Mouse (Mus musculus) erythroid progenitor cell, adult 5-6 weeks (primary cell): ENCODE results near the gene Add1. TPM values are rescaled to one million over a fixed set of nuclear protein-coding genes. Genes with fewer than 3 reads are reported as not detected.

Experiments
- ATAC-seq: replicated peaks from 2 replicates; pipeline ENCODE4 v1.8.0; 2016; ENCODE audit warnings: moderate number of reproducible peaks, mild to moderate bottlenecking, moderate TSS enrichment, inconsistent platforms; ENCODE audit not compliant: poor library complexity, low FRiP score, severe bottlenecking
- total RNA-seq, 2 experiments: library from RNA; stranded (forward) in 1 of 2; stranded (reverse) in 1 of 2; fragments of 150-400 nt in 1 of 2; fragments of 186-747, 209-891 nt in 1 of 2; gene quantifications; 2 replicates each; pipeline versions ENCODE4 v1.2.3 to v1.2.4; 2015 to 2017; ENCODE audit warnings: low replicate concordance in 2 of 2

Add1 gene
- total RNA-seq, 2 experiments from 2014 or later: 547 to 1,003 TPM

DNA sequence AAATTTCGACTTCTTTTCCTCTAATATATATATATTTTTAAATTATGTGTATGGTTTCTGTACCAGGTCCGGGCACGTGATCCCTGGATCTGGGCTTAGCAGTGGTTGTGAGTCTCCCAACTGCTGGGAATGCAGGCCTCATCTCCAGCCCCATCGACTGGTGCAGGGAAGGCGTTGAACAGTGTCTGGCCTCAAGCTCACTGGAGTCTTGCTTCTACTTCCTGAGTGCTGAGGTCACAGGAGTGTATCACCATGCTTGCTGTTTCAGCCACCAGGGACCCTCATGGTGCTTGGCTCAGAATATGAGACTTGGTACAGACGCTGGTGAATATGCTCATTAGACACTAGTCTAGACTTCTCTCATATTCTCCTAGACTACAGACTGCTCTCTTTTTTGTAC is 19.2 kb downstream of the Add1 start:
- no peak for ATAC-seq

DNA sequence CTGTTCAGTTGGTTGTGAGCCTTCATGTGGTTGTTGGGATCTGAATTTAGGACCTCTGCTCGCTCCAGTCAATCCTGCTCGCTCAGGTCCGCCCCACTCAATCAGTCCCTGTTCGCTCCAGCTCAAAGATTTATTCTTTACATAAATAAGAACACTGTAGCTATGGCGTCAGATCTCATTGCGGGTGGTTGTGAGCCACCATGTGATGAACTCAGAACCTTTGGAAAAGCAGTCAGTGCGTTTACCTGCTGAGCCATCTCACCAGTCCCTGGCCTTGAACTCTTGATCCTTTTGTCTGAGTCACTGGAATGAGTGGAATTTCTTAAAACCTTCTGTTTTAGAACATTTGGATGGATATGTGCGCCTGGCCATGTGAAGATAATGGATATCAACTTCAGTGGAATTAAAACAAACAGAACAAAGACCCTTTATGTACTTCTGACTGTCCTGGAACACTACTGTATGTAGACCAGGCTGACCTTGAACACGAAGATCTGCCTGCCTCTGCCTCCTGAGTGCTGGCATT is 19.8 kb downstream of the Add1 start:
- ATAC-seq: no peak

DNA sequence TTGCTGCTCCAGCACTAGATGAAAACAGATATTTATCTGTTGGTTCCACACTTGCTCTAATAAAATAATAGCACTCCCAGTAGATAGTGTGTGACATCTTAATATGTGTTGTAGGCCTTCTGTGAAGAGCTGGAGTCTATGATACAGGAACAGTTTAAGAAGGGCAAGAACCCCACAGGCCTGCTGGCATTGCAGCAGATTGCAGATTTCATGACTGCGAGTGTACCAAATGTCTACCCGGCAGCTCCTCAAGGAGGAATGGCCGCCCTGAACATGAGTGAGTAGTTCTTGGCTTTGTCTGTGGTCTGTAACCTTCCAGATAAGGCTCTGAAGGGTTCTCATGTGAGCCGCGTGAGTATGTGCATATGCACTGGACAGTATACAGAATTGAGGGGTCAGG is 31.1 kb downstream of the Add1 start:
- no peak for ATAC-seq

DNA sequence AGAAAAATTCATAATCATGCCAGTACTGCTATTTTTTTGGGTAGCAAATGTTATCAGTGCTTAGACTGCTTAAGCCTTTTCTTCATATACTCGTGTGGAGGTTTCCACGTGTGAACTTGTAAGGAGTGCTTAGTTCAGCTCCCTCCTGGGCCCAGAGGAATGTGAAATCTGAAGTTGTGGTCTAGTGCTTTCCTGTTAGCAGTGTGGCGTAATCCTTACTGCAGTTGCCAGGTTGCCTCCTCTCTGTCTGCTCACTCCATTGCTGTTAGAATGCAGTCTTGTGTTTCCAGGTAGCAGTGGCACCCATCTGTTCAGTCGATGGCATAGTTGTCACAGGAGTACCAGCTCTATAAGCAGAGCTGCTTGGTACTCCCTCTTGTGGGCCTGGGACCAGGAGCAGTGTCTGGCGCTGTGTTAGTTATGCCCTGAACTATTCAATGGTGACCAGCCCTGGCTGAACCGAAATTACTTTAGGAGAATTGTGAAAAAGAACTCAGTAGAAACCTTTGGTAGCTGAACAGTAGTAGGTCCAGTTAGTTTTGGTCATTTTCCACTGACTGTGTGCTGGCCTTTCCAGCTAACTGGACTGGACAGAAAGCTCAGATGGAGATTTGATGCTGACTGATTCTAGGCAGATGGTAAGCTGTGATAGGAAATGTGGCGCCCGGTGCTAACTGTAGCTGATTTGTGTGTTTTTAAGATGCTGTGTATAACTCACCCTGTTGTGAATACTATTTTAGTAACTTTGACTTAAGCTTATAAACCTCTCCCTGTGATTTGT is 33.8 kb downstream of the Add1 start:
- ATAC-seq: no peak

DNA sequence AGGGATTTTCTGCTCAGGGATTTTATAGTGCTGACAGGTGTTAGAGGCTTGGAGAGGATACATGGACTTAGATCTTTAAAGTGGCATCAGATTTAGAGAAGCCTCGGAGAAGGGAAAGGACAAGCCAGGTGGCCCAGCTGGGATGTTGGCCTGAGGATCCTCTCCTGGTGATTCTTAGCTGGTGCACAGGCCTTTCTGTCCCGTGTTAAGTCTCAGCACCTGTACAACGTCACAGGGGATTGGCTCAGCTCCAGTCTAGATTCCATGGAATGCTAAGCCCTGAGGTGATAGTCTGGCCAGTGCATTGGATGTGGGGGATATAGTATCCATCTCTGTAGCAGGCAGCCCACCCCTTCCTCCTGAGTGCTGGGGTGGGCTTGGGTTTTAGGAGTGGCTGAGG is 34.8 kb downstream of the Add1 start:
- ATAC-seq: no peak

DNA sequence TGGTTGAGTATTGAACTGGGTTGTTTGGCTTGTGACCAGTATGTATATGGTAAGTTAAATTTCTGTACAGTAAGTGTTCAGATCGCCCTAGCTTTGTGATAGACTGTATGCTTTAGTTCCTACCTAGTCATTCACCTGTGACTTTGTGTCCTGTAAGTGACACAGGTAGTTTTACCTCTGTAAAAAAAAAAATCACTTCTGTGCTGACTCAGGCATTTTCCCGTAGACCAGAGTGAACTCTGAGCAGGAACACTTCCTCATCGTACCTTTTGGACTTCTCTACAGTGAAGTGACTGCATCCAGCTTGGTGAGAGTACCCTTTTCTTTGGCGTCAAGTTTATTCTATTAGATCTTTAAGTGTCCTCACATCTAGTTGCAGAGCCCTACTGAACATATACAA is 36.5 kb downstream of the Add1 start:
- no peak for ATAC-seq

DNA sequence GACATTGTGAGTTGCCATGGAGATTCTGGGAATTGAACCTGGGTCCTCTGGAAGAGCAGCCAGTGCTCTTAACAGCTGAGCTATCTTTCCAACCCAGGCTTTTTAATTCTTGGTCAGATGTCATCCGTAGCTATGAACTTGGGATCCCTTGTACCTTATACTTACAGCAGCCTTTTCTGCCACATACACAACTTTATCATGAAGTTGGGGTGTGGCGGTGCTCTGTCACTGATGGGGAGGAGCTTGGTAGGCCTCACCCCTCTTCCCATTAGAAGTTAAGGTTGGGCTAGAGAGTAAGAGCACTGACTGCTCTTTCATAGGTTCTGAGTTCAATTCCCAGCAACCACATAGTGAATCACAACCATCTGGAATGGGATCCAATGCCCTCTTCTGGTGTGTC is 59.5 kb downstream of the Add1 start:
- ATAC-seq: peak; percentile 56

DNA sequence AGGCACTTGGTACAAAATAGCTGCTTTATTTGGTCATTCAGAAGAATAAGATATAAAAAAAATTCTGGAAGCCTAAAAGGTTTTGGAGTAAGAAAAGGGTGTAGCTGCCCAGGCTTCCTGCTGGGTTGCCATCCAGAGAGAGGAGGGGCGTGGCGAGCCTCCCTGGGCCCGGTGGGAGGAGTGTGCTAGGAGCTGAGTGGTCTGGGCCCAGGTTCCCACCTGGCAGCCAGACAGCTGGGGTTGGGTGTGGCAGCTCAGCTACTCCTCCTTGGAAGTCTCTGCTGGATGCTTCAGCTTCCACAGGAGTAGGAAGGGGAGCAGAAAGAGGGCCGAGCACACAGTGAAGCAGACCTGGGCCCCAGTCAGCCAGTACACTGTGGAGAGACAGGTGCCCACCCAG is 60.2 kb downstream of the Add1 start:
- no peak for ATAC-seq

DNA sequence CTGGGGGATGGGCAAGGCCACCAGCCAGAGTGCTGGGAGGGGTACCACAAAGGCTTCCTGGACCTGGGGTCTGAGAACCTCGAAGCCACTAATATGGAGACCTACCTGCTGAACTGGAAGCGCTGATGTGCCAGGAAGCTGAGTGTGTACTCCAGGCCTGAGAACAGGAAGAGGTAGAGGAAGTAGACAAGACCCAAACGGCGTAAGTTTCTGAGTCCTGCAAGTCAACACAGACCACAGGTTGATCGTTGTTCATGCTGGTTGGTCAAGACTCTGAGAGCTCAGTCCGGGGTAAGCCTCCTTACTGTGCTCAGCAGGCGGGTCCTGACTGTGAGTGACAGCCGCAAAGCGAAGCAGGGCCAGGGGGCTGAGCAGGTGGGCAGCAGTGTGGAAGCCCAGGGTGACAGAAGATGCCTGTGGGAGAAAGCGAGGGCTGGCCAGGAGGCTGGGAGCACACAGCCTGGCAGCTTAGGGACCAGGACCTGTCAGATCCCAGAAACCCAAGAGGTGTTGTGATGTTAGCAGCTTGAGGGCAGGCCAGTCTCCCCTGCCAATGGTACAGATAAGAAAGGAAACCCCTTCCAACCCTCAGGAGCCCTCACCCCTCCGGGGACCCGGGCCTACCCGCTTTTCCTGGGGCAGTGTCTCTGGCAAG is 61.4 kb downstream of the Add1 start:
- no peak for ATAC-seq

DNA sequence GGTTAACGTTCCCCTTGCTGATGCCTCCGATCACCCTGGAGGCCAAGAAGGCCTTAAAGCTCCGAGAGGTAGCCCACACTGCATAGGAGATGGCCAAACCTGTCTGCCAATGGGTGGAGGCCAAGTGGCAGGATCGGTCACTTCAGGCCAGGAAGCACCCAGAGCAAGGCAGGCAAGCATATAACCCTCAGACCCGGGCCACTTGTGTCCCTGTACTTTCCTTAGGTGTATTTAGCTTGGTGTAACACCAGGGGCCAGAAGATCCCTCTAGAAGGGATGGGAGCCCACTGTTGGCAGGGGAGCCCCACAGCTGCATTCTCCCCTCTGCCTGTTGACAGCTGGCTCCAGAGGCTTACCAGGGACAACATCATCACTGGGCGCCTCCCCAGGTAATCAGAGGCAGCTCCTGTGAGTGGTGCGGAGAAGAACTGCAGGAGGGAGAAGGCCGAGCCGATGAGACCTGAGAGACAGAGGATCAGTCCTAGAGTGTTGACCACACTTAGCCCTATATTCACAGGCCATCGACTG is 62.3 kb downstream of the Add1 start:
- no peak for ATAC-seq

DNA sequence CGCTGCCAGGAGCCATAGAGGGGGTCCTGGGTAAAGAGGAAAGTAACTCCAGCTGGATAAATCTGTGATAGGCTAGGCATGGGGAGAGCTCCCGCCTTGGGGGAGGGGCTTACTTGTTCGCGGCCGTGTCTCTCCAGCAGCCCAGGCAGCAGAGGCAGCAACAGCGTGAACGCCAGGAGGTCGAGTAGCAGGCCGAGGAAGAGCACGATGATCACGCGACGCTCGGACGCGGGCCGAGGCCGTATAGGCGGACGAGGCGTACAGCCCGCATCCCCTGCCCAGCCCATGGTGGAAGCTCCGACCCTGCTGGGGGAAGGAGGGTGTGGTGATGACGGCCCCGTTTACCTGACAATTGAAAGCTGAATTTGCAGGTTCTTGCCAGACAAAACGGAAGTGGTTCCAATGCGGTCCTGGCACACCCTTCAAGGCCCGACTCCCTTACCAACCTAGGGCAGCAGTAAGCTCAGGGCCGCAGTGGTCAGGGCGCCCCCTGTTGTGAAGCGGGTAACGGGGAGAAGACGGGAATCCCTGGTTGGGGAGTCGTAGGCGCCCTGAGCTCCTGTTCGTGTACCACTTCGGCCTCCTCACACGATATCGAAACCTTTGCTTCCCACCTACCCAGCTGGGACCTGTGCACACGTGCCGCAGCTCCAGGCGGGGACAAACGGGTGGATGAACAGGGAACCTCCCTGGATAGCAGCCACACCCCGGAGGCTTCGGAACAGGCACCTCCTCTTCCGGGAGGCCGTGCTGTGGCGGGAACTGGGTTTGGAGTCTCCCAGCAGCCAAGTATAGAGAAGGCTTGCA is 63.2 kb downstream of the Add1 start, which contains the start of gene Mfsd10:
Mfsd10 (minus strand) TSS at position 732 of the 807 bp plus-strand sequence.
- ATAC-seq: peak; percentile 86

DNA sequence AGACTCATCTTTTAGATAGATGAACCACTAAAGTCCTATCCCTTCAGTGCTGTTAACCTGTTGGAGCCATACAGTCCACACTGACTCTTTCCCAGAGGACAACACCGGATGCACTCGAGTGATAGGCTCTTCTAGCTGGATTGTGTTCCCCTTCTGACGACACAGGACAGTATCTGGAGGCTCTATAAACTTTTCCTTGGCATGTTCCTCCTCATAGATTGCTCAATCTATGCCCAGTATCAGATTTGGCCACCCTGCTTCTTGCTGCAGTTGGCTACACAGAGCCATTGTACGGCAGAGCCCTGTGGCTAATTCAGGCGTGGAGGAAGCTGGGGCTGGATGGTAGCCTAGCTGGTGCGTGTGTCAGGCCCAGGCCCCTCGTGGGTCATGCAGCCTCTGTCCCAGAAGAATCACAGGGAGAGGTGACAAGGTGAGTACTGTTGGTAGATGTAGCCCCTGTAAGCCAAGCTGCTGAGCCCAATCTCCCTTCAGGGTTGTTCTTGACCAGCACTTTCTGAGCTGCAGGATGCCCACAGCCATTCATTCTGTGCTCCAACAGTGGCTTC is 64.2 kb downstream of the Add1 start:
- no peak for ATAC-seq

DNA sequence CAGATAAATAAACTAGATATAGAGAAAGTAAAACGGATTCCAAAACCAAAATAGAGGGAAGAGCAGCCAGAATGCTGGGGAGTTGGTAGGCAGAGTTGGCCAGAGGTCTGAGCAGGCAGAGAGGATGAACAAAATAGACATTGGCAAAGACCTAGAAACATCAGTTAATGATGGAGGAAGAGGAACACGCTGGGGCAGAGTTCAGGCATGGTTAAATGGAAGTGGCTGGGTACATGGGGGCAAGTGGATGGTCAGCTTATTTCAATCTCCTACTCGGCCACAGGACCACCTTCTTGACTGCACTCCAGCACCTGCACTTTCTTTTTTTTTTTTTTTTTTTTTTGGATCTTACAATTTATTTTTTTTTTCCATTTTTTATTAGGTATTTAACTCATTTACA is 68.5 kb downstream of the Add1 start:
- ATAC-seq: no peak

DNA sequence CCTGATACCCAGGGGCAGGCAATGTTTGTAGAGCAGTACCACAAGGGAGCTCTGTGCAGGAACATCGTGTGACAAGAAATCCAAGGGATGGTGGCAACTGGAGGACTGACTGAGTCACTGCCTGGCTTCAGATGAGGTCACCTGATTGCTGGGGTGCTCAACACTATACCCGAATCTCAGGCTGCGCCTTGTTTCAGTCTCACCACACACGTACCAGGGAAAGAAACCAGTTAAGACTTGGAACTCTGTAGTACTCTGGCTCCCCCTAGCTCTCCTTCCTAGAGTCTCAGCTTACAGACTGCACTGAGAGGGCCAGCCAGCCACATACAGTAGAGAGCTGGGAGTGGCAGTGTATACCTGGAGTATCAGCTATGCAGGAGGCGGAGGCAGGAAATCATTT is 69.5 kb downstream of the Add1 start:
- peak; percentile 82 for ATAC-seq

DNA sequence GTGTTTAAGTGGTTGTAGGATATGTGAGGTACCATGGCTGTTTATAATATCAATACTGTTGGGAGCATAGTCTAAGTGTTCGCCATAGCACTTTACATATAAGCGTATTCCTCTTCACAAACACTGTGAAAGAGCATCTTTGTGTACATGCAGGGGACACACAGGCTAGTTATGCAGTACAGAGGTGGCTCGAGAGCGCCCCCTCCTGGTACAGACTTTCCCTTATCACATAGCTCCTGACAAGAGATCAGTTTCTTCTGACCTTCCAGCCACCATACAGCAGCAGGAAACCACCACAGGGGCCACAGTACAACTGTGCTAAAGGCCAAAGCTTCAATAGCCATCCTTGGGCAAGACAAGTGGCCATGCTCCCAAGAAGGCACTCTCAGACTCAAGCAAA is 74.1 kb downstream of the Add1 start:
- peak; percentile 73 for ATAC-seq

DNA sequence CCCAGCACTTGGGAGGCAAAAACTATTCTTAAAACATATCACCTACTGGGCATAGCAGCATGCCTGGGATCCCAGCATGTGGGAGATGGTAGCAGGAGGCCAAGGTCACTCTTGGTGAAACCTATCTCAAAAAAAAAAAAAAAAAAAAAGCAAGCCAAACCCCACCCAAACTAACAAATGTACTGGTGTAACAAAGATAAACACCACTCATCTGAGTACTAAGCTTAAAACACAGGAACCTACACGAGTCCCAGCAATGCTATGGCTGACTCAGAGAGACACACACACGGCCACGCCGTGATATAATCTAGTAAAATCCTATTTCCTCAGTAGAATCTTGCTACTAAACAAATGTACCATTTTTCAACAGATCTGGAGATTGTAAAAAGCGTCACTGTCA is 79.5 kb downstream of the Add1 start:
- 0 out of 2 replicates have a peak, but pooled peaks have one; percentile 41 for ATAC-seq

DNA sequence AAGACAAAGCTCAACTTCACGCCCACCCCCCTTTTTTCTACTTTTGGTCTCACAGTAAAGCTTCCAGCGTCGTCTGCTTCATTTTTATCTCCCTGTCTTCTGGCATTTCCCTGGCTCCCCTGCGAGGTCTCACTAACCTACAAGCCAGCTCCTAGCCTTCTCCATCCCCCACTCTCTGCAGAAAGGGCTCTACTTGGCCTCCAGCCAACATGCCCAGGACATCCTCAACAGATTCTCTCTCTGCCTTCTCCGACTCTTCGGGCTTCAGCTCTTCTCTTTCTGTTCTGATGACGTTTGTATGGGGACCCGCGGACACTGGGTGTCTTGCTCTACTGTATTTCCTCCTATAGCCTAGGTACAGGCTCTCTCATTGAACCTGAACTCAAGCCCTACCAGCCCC is 81.4 kb downstream of the Add1 start:
- no peak for ATAC-seq

DNA sequence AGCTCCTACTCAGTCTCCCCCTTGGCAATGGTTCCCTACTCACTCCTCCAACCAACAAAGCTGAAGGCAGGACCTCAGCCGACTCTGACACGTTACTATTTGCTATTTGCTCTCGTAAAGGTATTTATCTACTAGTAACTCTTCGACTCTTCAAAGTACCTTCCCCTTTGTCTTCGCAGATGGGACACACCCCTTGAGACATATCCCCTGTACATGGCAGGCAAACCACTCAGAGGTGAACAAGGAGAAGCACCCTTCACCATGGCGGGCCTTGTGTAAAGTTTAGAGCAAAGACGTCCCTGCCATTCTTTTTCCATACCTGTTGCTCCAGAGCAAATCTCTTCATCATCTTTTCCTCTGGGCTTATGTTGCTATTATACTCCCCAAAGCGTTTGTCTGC is 84.1 kb downstream of the Add1 start:
- ATAC-seq: no peak

DNA sequence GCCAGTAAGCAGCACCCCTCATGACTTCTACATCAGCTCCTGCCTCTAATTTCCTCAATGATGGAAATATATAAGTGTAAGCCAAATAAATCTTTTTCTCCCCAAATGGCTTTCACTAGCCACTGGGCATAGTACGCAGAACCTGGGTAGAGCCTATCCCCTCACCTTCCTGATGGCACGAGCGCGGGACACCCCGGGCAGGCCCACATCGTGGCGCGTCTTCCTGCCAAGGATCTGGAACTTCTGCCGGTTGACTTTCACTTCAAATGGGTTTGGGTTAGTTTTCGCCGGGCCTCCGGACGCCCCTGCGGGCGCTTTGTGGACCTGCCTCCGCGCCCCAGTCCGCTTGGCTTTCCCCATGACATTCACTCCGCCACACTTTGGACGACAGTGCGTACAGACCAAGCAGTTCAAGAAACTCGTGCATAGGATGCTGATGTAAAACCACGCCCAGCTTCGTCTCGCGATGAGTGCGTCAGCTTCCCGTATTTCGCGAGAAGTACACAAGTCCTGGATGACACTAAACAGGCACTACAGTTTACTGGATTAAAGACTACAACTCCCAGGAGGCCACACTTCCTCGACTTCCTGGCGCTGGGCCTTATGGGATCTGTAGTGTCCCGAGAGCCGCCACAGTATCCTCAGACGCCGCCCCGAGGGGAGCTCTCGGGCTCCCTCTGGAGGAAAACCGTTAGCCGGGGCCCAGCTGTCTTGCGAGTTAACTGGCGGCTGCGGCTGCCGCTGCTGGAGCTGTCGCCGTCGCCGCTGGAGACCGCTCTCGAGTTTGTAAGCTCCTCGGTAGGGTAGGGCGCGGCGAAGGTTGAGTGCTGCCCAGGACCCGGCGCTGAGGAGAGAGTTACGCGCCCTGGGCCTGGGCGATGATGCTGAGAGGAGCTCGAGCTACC is 86.5 kb downstream of the Add1 start, which contains the start of the genes Nop14 and Grk4:
Nop14 (minus strand) TSS at position 463 of the 905 bp plus-strand sequence.
Grk4 (plus strand) TSS at position 694 of the 905 bp plus-strand sequence.
- ATAC-seq: peak; percentile 94
